Mouse (Mus musculus): ENCODE data around the gene Rtl9.

Gene Rtl9

GRCm38 (mm10) chrX:143099044-143099754 is at the start of gene Rtl9:
Gene Rtl9, plus strand, starts transcription at chrX:143099594.
- DNase-seq, result no peak

GRCm38 (mm10) chrX:143051478-143051877 is 47.9 kb upstream of the Rtl9 start:
- peak; percentile 19 for DNase-seq

GRCm38 (mm10) chrX:143051921-143052320 is 47.5 kb upstream of the Rtl9 start:
- DNase-seq, result no peak

- DNase-seq, result peak; percentile 94
Observed at GRCm38 (mm10) chrX:143058829-143059228, 40.6 kb upstream of the Rtl9 start.

- DNase-seq, result peak; percentile 86
Observed at GRCm38 (mm10) chrX:143062641-143063355, 36.6 kb upstream of the Rtl9 start.

GRCm38 (mm10) chrX:143063780-143064179 is 35.6 kb upstream of the Rtl9 start:
- peak; percentile 92 for DNase-seq

- DNase-seq, result peak; percentile 74
Observed at GRCm38 (mm10) chrX:143064288-143064687, 35.1 kb upstream of the Rtl9 start.

GRCm38 (mm10) chrX:143066320-143067114 is 32.9 kb upstream of the Rtl9 start:
- peak; percentile 89 for DNase-seq

GRCm38 (mm10) chrX:143067115-143067514 is 32.3 kb upstream of the Rtl9 start:
- DNase-seq, result no peak

GRCm38 (mm10) chrX:143067576-143067975 is 31.8 kb upstream of the Rtl9 start:
- no peak for DNase-seq

GRCm38 (mm10) chrX:143080458-143081336 is 18.7 kb upstream of the Rtl9 start:
- DNase-seq, result peak; percentile 93

- DNase-seq, result no peak
Observed at GRCm38 (mm10) chrX:143082732-143083131, 16.7 kb upstream of the Rtl9 start.

GRCm38 (mm10) chrX:143088225-143088624 is 11.2 kb upstream of the Rtl9 start:
- DNase-seq, result no peak

GRCm38 (mm10) chrX:143090904-143091588 is 8.3 kb upstream of the Rtl9 start:
- no peak for DNase-seq

GRCm38 (mm10) chrX:143097551-143097950 is 1.8 kb upstream of the Rtl9 start:
- DNase-seq, result no peak

GRCm38 (mm10) chrX:143103146-143103545 is 3.8 kb downstream of the Rtl9 start:
- DNase-seq, result no peak

- no peak for DNase-seq
Observed at GRCm38 (mm10) chrX:143105866-143106265, 6.5 kb downstream of the Rtl9 start.

- no peak for DNase-seq
Observed at GRCm38 (mm10) chrX:143112546-143112945, 13.2 kb downstream of the Rtl9 start.

Measured in heart, adult 11 months (tissue).